Mouse (Mus musculus): ENCODE measurements around the gene Cltb. TPM values are rescaled to one million over a fixed set of nuclear protein-coding genes. Genes with fewer than 3 reads are reported as not detected.

The Cltb gene
- total RNA-seq, 2 experiments from 2014 or later: 252 to 268 TPM

GRCm38 (mm10) chr13:54609301-54609700 lies 1.8 kb downstream of the Cltb start:
- H3K27ac ChIP-seq: peak overlapping the region; percentile 98
- peak overlapping the region; percentile 39 for H3K4me3 ChIP-seq
- no peak for TF ChIP-seq CTCF (conservative IDR thresholded peaks at IDR 0.05)
- DNase-seq (ENCODE audit: low spot score in 2 of 2): no peak

- Histone ChIP-seq H3K27ac (peak overlapping the region; percentile 98), H3K4me3 (peak overlapping the region; percentile 39)
- TF ChIP-seq CTCF (conservative IDR thresholded peaks at IDR 0.05): no peak
- DNase-seq (ENCODE audit: low spot score in 2 of 2): peak in 1 of 2 experiments; percentile 39
These were observed 2.5 kb downstream of the Cltb start for GRCm38 (mm10) chr13:54608666-54609065.

- Histone ChIP-seq H3K27ac (peak overlapping the region; percentile 98), H3K4me3 (peak overlapping the region; percentile 39; the same call in 1 of the 2 replicates)
- TF ChIP-seq CTCF (conservative IDR thresholded peaks at IDR 0.05): 0 out of 2 replicates have a peak, but pooled peaks have one; percentile 7
- no peak for DNase-seq (ENCODE audit: low spot score in 2 of 2)
These were observed 3.1 kb downstream of the Cltb start for GRCm38 (mm10) chr13:54608002-54608401.

- H3K4me3 ChIP-seq: no peak overlapping the region
- TF ChIP-seq CTCF (conservative IDR thresholded peaks at IDR 0.05): no peak
- no peak overlapping the region for H3K27ac ChIP-seq
- DNase-seq (ENCODE audit: low spot score in 2 of 2): no peak
These were observed 3.9 kb downstream of the Cltb start for GRCm38 (mm10) chr13:54607204-54607603.

- Histone ChIP-seq H3K4me3 (no peak overlapping the region), H3K27ac (peak overlapping the region; percentile 70)
- no peak for TF ChIP-seq CTCF (conservative IDR thresholded peaks at IDR 0.05)
- no peak for DNase-seq (ENCODE audit: low spot score in 2 of 2)
These were observed 5.7 kb downstream of the Cltb start for GRCm38 (mm10) chr13:54605426-54605825.

- H3K27ac ChIP-seq: peak overlapping the region; percentile 70
These were observed 6.9 kb downstream of the Cltb start for GRCm38 (mm10) chr13:54604221-54604620.

GRCm38 (mm10) chr13:54603501-54603900 lies 7.6 kb downstream of the Cltb start:
- TF ChIP-seq CTCF (conservative IDR thresholded peaks at IDR 0.05): peak; percentile 41
- peak overlapping the region; percentile 3; the same call in 1 of the 2 replicates for H3K27ac ChIP-seq
- no peak for DNase-seq (ENCODE audit: low spot score in 2 of 2)
- no peak overlapping the region for H3K4me3 ChIP-seq

More at GRCm38 (mm10) chr13:54604221-54604620, 6.9 kb downstream of the Cltb start:
- TF ChIP-seq CTCF (conservative IDR thresholded peaks at IDR 0.05): no peak
- no peak for DNase-seq (ENCODE audit: low spot score in 2 of 2)
- no peak overlapping the region for H3K4me3 ChIP-seq

GRCm38 (mm10) chr13:54602639-54603111 lies 8.5 kb downstream of the Cltb start:
- no peak for TF ChIP-seq CTCF (conservative IDR thresholded peaks at IDR 0.05)
- Histone ChIP-seq H3K4me3 (no peak overlapping the region), H3K27ac (no peak overlapping the region)
- DNase-seq (ENCODE audit: low spot score in 2 of 2): no peak

GRCm38 (mm10) chr13:54598622-54599143 lies 12.5 kb downstream of the Cltb start:
- no peak for DNase-seq (ENCODE audit: low spot score in 2 of 2)
- Histone ChIP-seq H3K4me3 (no peak overlapping the region), H3K27ac (no peak overlapping the region)
- no peak for TF ChIP-seq CTCF (conservative IDR thresholded peaks at IDR 0.05)

- TF ChIP-seq CTCF (conservative IDR thresholded peaks at IDR 0.05): no peak
- DNase-seq (ENCODE audit: low spot score in 2 of 2): no peak
- Histone ChIP-seq H3K4me3 (no peak overlapping the region), H3K27ac (no peak overlapping the region)
These were observed 14.3 kb downstream of the Cltb start for GRCm38 (mm10) chr13:54596870-54597269.

- no peak for TF ChIP-seq CTCF (conservative IDR thresholded peaks at IDR 0.05)
- no peak overlapping the region for H3K4me3 ChIP-seq
- no peak overlapping the region for H3K27ac ChIP-seq
- DNase-seq (ENCODE audit: low spot score in 2 of 2): no peak
These were observed 14.9 kb downstream of the Cltb start for GRCm38 (mm10) chr13:54596107-54596690.

GRCm38 (mm10) chr13:54593617-54594016 lies 17.5 kb downstream of the Cltb start:
- DNase-seq (ENCODE audit: low spot score in 2 of 2): no peak
- no peak overlapping the region for H3K4me3 ChIP-seq
- H3K27ac ChIP-seq: peak overlapping the region; percentile 9; the same call in 1 of the 2 replicates
- TF ChIP-seq CTCF (conservative IDR thresholded peaks at IDR 0.05): no peak

GRCm38 (mm10) chr13:54591776-54592356 lies 19.3 kb downstream of the Cltb start:
- peak overlapping the region; percentile 96; the same call in 1 of the 2 replicates for H3K27ac ChIP-seq
- DNase-seq (ENCODE audit: low spot score in 2 of 2): no peak
- no peak for TF ChIP-seq CTCF (conservative IDR thresholded peaks at IDR 0.05)
- peak overlapping the region; percentile 95 for H3K4me3 ChIP-seq

Data from layer of hippocampus, adult 2 months (tissue).